Mouse (Mus musculus) skeletal muscle tissue, adult 2 months (tissue): ENCODE measurements around the gene Klhl30.

Experiments
- DNase-seq: peaks from one replicate; pipeline ENCODE4 v3.0.0-alpha.2; 2012; ENCODE audit warnings: low read depth, low spot score

Gene Klhl30

GRCm38 (mm10) chr1:91350841-91351240, at the start of gene Klhl30:
Klhl30 (plus strand) TSS chr1:91351016.
- peak; percentile 68 for DNase-seq

DNA sequence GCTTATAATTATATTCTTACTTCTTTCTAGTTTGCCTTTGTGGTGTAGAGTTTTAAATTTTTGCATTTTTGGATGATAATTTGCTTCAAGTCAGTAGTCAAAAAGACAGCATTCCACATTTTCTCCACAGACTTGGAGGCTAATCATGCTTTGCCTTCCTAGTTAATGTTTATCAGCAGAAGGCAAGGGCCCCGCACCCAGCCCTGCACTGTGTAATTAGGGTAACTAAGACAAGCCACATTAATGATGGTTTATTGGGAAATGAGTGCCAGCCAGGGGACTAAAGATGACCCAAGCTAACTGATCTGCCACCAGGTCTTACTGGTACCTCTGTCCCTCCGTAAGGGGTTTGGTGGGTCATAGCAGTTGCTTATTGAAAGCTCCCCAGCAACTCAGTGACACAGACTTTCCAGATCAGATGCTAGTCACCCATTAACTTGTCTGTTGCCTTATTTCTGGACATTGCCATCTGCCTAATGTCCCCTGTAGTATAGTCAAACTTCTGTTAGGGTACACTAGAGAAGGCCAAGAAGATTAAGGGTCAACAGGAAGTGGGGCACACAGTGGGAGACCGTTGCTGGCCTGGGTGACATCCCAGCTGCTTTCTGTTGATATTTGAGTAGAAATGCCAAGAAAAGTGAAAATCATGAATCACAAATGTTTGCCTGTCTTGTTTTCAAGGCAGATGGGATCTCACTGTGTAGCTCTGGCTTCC, 49.5 kb upstream of the Klhl30 start:
- DNase-seq: no peak

- DNase-seq: no peak
Observed at GRCm38 (mm10) chr1:91302021-91302420, 48.8 kb upstream of the Klhl30 start.

- DNase-seq: no peak
Observed at GRCm38 (mm10) chr1:91304621-91305020, 46.2 kb upstream of the Klhl30 start.

DNA sequence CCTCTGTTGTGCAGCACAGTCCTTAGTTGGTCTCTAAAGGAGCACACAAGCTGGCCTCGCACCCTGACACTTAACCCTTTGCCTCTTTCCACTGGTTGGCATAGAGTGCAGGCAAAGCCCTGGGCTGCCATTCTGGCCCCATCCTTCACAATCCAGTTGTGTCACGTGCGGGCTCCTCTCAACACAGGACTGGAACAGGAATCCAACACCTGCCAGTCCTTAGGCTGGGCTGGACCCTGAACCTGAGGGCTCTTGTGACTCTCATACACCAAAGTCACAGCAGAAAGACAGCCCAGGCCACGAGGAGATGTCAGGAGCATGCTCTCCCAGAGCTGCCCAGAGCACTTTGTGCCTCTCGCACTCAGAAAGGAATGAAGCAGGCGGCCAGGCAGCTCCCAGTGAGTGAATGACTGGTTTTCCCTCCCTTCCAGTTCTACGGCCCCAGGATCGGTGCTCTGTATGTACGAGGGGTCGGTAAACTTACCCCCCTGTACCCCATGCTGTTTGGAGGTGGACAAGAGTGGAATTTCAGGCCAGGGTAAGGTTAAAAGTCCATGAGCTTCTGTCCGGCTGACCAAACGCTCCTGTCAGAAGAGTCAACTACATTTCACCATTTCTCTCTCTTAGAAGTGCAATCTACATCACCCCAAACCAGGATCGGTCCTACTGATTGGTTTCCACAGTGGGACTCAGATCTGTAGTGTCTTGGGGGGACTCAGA, 41.3 kb upstream of the Klhl30 start:
- no peak for DNase-seq

GRCm38 (mm10) chr1:91312273-91312672, 38.5 kb upstream of the Klhl30 start:
- no peak for DNase-seq

- no peak for DNase-seq
Observed at GRCm38 (mm10) chr1:91313251-91313650, 37.6 kb upstream of the Klhl30 start.

- no peak for DNase-seq
Observed at GRCm38 (mm10) chr1:91317656-91318055, 33.2 kb upstream of the Klhl30 start.

DNA sequence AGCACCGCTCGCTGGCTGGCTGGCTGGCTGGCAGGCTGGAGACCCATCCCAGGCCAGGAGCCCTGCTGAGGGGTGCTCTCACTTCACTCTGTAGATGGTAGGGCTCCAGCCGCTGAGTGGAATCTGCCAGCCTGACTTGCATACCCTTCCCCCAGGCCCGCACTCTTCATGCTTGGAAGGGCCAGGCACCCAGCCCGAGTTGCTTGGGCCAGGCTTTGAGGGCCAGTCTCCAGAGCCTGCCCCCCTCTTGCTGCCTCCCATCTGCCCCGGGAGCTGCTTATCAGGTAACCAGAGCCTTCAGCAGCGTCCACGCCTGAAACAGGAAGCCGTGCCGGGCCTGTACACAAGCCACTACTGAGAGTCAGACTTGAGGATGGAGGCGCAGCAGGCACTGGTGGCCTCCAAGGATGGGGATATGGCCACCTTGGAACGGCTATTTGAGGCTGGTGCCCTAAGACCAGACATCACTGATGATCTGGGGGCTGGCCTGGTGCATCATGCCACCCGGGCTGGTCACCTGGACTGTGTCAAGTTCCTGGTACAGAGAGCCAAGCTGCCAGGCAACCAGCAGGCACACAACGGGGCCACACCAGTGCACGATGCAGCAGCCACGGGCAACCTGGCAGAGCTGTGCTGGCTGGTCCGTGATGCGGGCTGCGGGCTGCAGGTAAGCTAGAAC, 28.9 kb upstream of the Klhl30 start, which contains the start of gene Espnl:
Gene Espnl (plus strand): TSS at position 316 of the 679 bp plus-strand sequence.
- DNase-seq: no peak

- DNase-seq: no peak
Observed at GRCm38 (mm10) chr1:91324646-91325045, 26.2 kb upstream of the Klhl30 start.

DNA sequence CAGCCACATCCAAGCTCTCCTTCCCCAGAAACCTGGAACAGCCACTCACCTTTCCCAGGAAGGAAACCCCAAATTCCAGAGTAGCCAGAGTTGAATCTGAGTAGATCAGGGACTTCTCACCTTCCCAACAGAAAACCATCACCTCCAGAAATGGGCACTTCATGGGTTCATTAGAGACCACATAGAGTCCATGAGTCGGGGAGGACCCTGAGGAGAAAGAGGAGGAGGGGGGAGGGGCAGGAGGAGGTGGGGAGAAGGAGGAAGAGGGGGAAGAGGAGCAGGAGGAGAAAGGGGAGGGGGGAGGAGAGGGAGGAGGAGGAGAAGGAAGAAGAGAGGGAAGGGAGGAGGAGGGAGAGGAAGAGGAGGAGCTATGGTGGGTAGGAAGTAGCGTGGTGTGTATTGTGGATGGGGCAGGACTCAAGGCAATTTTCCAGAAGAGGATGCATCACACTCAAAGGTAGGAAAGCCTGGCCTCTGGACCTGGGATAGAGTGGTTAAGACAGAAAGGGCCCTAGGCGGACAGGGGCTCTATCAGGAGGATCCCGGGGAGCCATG, 25.3 kb upstream of the Klhl30 start:
- DNase-seq: no peak

DNA sequence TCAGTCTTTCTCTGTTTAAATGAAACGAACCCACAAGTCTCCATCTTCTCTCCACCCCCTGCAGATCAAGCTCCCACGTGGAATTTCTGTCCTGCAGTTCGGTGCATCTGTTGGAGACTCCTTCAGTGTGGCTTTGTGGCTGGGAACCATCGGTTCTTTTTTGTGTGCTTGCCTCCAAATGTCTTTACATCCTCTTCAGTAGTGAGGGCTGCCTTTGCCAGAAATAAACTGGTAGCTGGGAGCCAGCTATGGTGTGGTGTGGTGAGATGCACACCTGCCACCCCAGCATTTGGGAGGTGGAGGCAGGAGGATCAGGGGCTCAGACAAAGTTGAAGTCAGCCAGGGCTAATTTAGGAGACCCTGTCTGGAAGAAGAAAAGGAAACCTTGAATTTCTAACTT, 18.7 kb upstream of the Klhl30 start:
- DNase-seq: no peak

GRCm38 (mm10) chr1:91333582-91333981, 17.2 kb upstream of the Klhl30 start:
- DNase-seq: no peak

GRCm38 (mm10) chr1:91337355-91337754, 13.5 kb upstream of the Klhl30 start:
- DNase-seq: no peak

DNA sequence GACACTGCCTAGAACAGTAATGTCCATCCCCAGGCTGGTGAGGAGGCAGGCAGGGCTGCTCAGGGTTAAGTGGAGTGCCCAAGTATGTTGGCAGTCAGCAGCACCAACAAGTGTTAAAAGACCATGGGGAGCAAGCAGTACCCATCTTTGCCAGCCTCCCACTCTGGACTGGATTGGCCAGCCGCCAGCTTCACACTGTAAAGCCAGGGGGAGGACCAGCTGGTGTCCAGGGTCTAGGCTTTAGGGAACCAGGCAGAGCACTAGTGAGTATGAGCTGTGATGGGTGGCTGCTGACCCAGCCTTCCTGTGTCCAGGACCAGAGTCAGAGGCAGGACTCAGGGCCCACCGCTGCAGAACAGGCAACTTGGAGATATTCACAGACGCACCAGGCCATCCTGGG, 6.8 kb upstream of the Klhl30 start:
- no peak for DNase-seq

GRCm38 (mm10) chr1:91344921-91345685, 5.7 kb upstream of the Klhl30 start:
- DNase-seq: no peak

GRCm38 (mm10) chr1:91346892-91347291, 3.9 kb upstream of the Klhl30 start:
- peak; percentile 63 for DNase-seq

- DNase-seq: no peak
Observed at GRCm38 (mm10) chr1:91351249-91351648, 433 bp downstream of the Klhl30 start.

- no peak for DNase-seq
Observed at GRCm38 (mm10) chr1:91352277-91352676, 1.5 kb downstream of the Klhl30 start.

DNA sequence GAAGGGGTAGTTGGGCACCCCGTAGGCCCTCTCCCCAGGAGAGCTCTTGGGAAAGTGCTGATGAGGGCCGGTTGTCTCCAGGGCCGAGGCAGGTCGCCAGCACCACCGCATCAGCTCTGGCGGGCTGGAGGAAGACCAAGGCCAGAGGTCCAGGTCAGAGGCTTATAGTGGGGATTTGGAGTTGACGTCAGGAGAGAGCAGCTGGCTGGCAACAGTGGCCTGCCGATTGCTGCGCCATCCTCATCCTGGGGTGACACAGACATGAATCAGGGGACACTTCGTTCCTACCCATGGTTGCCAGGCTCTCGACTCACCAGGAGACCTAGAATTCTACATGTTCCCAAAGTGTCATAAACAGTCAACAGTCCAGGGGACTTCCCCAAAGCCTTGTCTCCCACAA, 5.3 kb downstream of the Klhl30 start:
- DNase-seq: peak; percentile 52

- DNase-seq: no peak
Observed at GRCm38 (mm10) chr1:91362113-91362512, 11.3 kb downstream of the Klhl30 start.
